Mouse (Mus musculus) effector memory CD4-positive, alpha-beta T cell, adult 7 months (primary cell): ENCODE measurements around the gene Eif2d. TPM values are rescaled to one million over a fixed set of nuclear protein-coding genes. Genes with fewer than 3 reads are reported as not detected.

ENCODE experiments used
- polyA plus RNA-seq: library from polyadenylated mRNA; unstranded; fragments of 100-300 nt; shearing (Covaris generic); gene quantifications from one replicate; pipeline ENCODE4 v1.2.1, GENCODE M21; 2017

The Eif2d gene
- polyA plus RNA-seq, result 45.8 TPM

DNA sequence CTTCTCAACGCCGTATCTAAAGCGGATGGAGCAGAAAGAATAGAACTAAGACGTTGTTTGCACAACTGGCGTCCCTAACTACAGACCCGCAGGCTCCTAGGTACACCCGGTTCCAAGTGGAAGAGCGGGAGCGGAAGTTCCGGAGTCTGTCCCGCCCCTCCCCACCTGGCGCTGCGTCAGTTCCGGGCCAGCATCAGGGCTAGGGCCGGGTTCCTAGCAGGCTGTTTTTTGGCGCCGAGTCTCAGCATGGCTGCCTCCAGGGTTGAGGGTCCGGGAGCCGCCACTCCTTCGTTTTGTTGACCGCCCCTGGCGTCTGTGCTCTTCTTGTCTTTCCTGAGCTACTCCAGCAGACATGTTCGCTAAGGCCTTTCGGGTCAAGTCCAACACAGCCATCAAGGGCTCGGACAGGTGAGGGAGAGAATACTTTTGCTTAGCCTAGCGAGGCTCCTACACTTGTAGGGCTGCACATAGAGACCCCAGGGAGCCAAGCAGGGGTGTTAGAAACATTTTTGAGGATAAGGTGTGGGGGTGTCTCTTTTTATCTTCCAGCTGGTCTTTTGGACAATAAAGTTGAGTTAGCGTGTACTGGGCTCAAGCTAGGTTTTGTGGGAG, at the start of gene Eif2d:
TSS of gene Eif2d (plus strand) at position 164 of the 612 bp plus-strand sequence.

DNA sequence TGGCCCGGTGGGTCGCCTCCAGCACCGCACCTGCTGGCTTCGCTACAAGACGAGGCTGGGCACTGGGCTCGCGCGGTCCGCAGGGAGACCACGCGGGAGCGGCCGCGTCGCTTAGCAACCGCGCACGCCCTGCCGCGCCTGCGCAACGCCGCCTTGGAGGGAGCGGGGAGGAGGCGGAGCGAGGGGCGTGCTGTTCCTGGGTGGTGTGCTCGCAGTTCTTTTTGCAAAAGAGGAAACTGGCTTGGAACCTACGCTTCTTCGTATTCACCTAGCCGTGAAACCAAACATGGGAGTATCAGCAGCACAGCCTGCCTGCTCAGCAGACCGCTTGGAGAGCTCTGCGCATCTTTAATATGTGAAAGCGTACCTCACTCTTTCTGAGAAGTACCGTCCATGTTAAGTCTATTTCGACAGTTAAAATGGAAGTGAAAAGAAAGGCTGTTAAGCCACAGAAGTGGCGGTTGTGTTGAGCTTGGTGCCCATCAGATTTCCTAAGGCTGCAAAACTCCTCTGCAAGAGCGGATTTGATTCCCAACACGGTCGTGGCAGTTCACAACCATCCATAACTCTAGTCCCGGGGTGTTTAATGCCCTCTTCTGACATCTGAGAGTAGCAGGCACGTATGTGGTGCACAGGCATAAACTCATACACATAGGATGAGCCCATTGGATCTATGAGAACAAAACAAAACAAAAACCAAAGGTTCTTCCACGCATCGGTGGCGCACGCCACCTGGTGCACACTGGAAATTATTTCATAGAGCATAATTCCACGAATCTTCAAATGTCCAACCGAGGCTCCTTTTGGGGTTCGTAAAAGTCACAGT, 14.6 kb upstream of the Eif2d start, which contains the start of gene Dyrk3:
TSS of gene Dyrk3 (minus strand) at position 150 of the 826 bp plus-strand sequence.

Other genes starting within 250 kb of the Eif2d start
- not detected for gene Il20, start 241.7 kb upstream of the Eif2d start, polyA plus RNA-seq
- gene Il19, start 213.1 kb upstream of the Eif2d start, polyA plus RNA-seq, result not detected
- 0.88 TPM for gene Il10, start 133.3 kb upstream of the Eif2d start, polyA plus RNA-seq
- gene Mapkapk2, start 55.4 kb upstream of the Eif2d start, polyA plus RNA-seq, result 179 TPM
- gene Dyrk3, start 14.8 kb upstream of the Eif2d start, polyA plus RNA-seq, result 5.3 TPM
- 208 TPM for gene Rassf5, start 92.1 kb downstream of the Eif2d start, polyA plus RNA-seq
- gene Ikbke, start 126.4 kb downstream of the Eif2d start, polyA plus RNA-seq, result 99.2 TPM